Mouse (Mus musculus): ENCODE measurements around the gene Tmem59l.

Tmem59l gene

GRCm38 (mm10) chr8:70507027-70507393, 19.9 kb upstream of the Tmem59l start:
- DNase-seq (ENCODE audit: low read depth): no peak

GRCm38 (mm10) chr8:70506328-70507026, 19.3 kb upstream of the Tmem59l start, which contains the start of gene Rex1bd:
Gene Rex1bd (minus strand): TSS chr8:70506752.
- DNase-seq (ENCODE audit: low read depth): peak; percentile 98

DNA sequence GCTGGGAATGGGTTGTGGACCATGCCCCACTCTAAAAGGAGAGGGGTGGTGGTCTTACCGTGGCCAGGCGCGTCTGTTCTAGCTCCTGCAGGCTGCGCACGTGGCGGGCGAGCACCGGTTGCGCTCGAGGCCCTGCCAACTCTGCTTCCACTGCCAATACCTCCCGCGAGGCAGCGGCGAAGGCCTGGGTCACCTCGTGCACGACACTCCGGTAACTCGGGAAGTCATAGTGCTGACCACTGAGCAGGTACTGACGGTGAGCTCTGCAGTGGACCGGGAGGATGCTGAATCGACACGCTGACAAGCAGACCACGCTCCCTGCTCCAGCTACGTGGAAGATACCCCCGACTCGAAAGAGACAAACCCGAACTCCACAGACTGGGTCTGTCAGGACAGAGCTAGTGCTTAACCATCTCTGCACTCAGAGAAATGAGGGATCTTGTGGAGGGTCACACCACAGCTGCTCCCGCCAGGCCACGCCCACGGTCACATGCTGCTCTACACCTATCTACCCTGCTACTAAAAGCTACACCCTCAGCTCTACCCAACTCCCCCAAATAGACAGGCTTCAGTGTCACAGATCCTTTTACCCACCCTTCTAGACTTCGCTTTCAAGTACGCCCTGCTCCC, 18.7 kb upstream of the Tmem59l start:
- no peak for DNase-seq (ENCODE audit: low read depth)

DNA sequence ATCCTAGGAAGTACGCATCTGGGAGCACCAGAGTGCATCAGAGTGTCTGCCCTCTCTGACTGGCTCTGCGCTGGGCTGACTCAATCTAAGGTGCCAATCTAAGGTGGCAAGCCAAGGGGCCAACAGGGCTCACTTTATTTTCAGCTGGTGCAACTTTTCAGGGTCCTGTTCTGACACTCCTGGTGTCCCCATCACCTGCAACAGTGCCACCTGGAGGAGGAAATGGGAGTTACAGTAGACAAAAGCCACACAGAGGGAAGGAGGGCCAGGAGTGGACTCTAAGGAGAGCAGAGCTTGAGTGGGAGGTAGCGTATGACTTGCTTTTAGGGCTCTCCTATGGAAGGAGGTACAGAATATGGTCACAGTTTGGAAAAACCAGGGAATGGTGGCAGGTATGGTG, 17.7 kb upstream of the Tmem59l start:
- peak; percentile 71 for DNase-seq (ENCODE audit: low read depth)

DNA sequence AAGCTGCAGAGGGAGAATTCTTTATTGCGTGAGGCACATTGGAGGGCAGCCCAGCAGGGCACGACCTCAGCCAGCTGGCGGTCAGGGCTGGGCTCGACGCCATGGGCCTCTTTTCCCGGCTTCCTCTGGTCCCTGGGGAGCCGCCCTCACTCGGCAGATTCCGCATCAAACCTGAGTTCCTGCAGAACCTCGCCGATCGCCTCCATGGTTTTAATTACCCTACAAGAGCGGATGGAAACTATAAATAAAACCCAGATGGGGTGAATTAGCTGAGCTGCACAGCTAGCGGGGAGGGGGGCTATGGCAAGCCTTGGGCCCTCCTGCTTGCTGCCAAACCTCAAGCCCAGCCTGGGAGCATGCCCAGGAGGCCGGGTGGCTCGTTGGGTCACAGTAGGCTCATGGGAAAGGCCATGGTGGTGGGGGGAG, 17.1 kb upstream of the Tmem59l start:
- DNase-seq (ENCODE audit: low read depth): no peak

GRCm38 (mm10) chr8:70503062-70503750, 16.0 kb upstream of the Tmem59l start:
- DNase-seq (ENCODE audit: low read depth): no peak

DNA sequence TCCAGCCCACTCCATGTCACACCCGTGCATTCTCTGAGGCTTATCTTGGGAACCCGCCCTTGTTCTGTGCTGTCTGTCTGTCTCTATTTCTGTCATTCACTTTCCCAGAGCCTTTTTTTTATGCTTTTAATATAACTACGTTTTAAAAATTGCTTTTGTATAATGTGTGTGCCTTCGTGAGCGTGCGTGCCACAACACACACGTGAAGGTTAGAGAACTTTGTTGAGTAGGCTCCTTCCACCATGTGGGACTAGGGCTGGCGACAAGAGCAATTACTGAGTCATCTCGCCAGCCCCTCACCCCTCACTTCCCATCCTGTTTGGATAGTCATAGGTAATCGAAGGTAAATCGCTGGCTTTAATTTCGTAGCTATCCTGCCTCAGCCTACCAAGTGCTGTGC, 15.4 kb upstream of the Tmem59l start:
- DNase-seq (ENCODE audit: low read depth): no peak

GRCm38 (mm10) chr8:70501820-70502529, 14.8 kb upstream of the Tmem59l start:
- no peak for DNase-seq (ENCODE audit: low read depth)

DNA sequence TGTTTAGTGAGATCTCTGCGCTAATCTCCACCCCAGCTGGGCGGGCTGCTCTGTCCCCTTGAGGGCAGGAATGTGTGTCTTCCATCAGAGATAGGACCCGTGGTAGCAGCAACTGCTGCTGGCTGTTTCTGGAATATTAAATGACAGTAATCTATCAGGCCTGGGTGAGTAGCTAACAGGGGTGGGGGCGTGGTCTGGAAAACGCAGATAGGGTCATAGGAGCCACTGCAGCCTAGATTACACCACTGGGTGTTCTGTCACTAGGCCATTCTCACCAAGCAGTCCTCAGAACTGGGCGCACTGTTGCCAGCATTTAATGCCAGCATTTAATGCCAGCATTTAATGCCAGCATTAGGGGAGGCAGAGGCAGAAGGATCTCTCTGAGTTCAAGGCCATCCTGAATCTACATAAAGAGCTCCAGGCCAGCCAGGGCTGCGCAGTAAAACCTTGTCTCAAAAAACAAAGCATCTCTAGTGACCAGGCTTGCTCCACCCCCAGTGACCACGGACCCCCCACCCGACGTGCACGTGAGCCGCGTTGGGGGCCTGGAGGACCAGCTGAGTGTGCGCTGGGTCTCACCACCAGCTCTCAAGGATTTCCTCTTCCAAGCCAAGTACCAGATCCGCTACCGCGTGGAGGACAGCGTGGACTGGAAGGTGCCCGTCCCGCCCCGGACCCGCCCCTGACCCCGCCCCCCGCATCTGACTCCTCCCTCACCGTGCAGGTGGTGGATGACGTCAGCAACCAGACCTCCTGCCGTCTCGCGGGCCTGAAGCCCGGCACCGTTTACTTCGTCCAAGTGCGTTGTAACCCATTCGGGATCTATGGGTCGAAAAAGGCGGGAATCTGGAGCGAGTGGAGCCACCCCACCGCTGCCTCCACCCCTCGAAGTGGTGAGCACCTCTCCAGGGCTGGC, 13.5 kb upstream of the Tmem59l start:
- no peak for DNase-seq (ENCODE audit: low read depth)

- DNase-seq (ENCODE audit: low read depth): no peak
Observed at GRCm38 (mm10) chr8:70495771-70496062, 8.6 kb upstream of the Tmem59l start.

DNA sequence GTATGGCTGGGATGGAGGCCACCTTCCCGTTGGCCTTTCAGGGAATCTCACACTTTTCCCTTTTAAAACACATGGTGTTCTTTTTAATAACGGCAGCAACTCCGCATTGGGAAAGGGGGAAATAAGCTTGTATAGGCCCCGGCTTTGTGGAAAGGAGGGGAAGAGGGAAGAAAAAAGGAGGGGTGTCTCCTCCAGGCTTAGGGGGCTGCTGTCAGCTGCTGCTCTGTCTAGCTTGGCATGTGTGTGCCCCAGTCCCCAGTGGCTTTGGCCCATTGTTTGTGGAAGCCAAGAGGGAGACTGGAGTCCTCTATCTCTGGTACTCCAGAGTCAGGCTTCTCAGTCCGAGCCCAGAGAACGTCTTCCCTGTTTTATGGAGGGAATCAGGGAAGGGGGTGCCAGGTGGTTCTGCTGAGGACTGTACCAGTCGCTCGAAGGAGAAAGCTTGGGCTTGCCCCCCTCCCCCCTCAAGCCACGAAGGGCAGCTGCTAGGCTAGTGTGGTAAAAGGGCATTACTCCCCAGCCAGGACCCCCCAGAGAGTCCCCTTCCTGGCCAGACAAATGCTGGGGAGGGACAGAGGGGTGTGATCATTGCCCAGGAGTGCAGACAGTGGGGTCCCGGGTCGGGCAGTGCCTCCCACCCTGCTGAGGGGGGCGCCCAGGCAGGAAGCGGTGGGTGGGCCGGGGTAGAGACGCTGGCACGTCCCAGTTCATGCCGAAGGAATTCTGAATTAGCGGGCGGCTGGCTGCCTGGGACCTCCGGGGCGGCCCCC, 8.0 kb upstream of the Tmem59l start:
- no peak for DNase-seq (ENCODE audit: low read depth)

DNA sequence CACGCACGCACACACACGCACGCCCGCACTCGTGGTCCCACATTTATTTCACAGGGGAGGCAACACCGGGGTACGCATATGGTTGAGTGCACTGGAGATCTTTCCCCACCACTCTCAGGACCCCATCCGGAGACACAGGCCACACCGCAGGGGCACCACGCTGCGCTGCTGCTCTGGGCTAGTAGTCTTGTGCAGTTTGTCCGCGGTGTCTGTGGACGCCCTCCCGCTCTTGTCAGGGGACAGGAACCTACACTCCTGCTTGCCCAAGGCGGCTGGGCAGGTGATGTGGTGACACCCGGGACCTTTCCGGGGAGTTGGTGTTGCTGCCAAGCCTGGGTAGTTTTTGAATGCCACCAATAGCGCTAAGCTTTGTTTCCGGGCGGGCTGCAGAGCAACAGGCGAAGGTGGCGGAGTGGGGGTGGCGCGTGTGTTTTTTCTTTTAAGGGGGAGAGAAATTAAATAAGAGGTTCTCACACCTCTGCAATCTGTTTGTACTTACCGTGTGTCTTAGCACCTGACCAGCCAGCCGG, 7.3 kb upstream of the Tmem59l start:
- DNase-seq (ENCODE audit: low read depth): no peak

GRCm38 (mm10) chr8:70493692-70494415, 6.7 kb upstream of the Tmem59l start:
- no peak for DNase-seq (ENCODE audit: low read depth)

DNA sequence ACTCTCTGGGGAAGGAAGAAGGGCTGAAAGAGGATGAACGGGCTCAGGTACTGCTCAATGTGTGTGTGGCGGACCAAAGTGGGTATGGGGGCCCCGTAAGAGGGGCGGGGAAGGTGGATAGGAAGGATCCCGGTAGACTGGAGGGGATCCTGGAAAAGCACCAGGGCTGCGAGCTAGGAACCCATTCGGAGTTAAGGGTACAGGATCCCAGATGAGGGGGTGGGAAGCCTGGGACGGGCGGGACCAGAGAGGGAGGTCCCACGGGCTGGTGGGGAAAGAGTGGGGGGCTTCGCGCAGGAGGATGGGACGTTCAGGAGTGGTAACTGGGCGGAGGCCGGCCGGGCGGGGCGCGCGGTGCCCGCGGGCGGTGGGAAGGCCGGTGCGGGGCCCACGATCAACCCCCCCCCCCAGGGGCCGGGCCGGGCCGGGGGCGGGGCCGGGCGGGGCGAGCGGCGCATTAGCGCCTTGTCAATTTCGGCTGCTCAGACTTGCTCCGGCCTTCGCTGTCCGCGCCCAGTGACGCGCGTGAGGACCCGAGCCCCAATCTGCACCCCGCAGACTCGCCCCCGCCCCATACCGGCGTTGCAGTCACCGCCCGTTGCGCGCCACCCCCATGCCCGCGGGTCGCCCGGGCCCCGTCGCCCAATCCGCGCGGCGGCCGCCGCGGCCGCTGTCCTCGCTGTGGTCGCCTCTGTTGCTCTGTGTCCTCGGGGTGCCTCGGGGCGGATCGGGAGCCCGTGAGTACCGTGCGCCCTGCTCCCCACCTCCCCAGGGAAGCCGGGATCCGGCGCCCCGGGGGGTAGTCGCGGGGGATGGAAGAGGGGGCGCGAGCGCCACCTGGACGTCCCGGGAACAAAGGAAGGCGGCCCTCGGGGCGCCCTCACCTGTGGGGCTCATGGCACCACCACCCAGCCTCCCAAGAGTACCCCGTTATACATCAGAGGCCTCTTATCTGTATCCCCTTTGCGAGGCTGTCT, 5.8 kb upstream of the Tmem59l start, which contains the start of gene Crlf1:
Crlf1 (plus strand) TSS at position 495 of the 977 bp plus-strand sequence.
- no peak for DNase-seq (ENCODE audit: low read depth)

DNA sequence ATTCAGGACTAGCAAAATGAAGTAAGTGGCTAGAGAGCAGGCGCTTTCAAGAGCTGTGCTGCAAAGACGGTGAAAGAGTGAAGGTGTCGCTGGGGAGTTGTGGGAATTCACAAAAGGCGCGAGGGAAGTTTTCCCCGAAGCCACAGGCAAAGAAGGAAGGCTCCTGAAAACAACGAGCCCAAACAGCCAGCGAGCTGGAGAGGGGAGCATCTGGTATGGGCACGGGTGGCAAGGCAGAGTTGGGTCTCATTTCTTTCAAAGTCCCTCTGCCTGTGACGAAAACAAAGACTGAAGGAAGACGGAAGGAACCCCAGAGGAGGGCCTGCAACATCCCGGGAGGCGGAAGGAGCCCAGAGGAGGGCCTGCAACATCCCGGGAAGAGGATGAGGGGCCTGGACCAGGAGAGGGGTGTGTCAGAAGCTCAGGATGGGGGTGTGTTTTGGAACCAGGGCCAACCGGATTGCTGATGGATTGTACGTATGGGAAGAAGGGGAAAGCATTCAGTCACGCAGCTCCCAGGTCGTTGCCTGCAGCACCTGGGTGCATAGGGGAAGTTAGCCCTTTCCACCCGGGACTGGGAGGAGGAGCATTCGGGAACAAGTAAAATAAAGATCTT, 3.8 kb upstream of the Tmem59l start:
- DNase-seq (ENCODE audit: low read depth): no peak

DNA sequence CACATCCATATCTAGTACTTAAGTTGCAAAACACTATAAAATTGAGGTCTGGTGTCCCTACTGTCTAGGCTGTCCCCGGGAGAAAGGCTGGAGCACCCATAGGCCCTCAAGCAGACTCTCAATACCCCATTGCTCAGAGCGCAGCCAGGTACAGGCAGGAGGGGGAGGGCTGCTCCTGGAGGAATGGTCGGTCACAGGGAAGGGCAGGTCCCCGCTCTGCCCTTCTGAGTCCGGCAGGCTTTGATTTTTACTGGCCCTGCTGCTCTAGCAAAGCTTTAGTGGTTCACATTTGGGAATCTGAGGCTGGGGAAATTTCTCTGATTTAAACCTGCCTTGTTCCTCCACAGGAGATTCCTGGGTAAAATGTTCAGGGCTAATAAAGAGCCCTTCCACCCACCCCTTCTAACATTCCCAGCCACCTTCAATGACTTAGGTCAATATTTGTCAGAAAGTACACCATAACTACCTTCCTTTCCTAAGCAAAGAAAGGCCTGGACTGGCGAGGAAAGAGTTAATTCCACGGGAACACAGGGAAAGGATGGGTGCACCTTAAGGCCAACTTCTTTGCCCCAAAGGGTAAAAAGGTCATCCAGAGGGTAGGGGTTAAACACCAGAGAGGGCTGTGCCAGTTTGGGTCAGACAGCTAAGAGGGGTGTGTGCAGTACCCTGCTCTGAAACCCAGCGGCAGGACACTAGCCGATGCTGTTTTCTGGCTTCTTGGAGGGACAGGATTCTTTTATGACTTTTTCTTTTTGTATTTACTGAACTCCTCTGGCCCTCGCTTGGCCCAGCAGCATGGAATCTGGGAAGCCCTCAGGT, 3.1 kb upstream of the Tmem59l start:
- no peak for DNase-seq (ENCODE audit: low read depth)

GRCm38 (mm10) chr8:70489576-70489975, 2.4 kb upstream of the Tmem59l start:
- DNase-seq (ENCODE audit: low read depth): no peak
